Mouse (Mus musculus) liver, embryonic 16.5 days (tissue): ENCODE results near the gene Slc6a6. TPM values are rescaled to one million over a fixed set of nuclear protein-coding genes. Genes with fewer than 3 reads are reported as not detected.

Experiments
- ATAC-seq: fragments of 200-750 bp; cut with Nextera tagmentation; 2 replicates; pipeline ENCODE4 v1.8.0; 2017; ENCODE audit warnings: low read depth, mild to moderate bottlenecking, moderate number of reproducible peaks, moderate library complexity
- H3K27ac ChIP-seq: fragments of 300-500 bp; sonication (generic); 2 replicates; pipeline ENCODE4 v1.5.1; 2014; ENCODE audit warnings: mild to moderate bottlenecking, low read length
- H3K27me3 ChIP-seq: fragments of 300-500 bp; sonication (generic); 2 replicates; pipeline ENCODE4 v1.6.1; 2014; ENCODE audit warnings: low read depth, low read length, mixed read lengths; ENCODE audit not compliant: control insufficient read depth, insufficient read depth
- H3K36me3 ChIP-seq: fragments of 300-500 bp; sonication (generic); 2 replicates; pipeline ENCODE4 v1.6.1; 2014; ENCODE audit warnings: mild to moderate bottlenecking; ENCODE audit not compliant: control insufficient read depth, insufficient read depth
- H3K4me1 ChIP-seq: fragments of 300-500 bp; sonication (generic); 2 replicates; pipeline ENCODE4 v1.6.1; 2014; ENCODE audit warnings: low read depth, low read length, mixed read lengths; ENCODE audit not compliant: control insufficient read depth
- H3K4me2 ChIP-seq: fragments of 300-500 bp; sonication (generic); 2 replicates; pipeline ENCODE4 v1.6.1; 2014; ENCODE audit warnings: low read depth, low read length, mixed read lengths
- H3K4me3 ChIP-seq: fragments of 300-500 bp; sonication (generic); 2 replicates; pipeline ENCODE4 v1.5.1; 2014; ENCODE audit warnings: low read depth, mild to moderate bottlenecking, low read length
- H3K9ac ChIP-seq: fragments of 300-500 bp; sonication (generic); 2 replicates; pipeline ENCODE4 v1.6.1; 2014; ENCODE audit warnings: low read depth, low read length
- H3K9me3 ChIP-seq: fragments of 300-500 bp; sonication (generic); replicated peaks from 2 replicates; pipeline ENCODE4 v1.6.1; 2016; ENCODE audit warnings: low read length; ENCODE audit not compliant: control insufficient read depth
- WGBS: fragments of 180-500 bp; shearing (Covaris S2); extraction: QIAGEN DNeasy Blood & Tissue Kit; methylation state at CpG from one replicate; pipeline ENCODE4 v1.1.7; 2014; ENCODE audit not compliant: insufficient replicate concordance; 5-methylcytosine and 5-hydroxymethylcytosine counted together
- polyA plus RNA-seq: library from polyadenylated mRNA; unstranded; fragments of >200 nt; fragmentation: Nextera tagmentation; extraction: Ambion mirVana; gene quantifications from 2 replicates; pipeline ENCODE4 v1.2.1, GENCODE M21; 2015

Slc6a6 gene
- polyA plus RNA-seq = 17.1 and 20.5 TPM in 2 replicates

- WGBS = under 1% methylated on average over 64 of the region's 69 CpGs
- Histone ChIP-seq H3K27ac (peak within 1 kb of the TSS; percentile 90), H3K9ac (peak within 1 kb of the TSS; percentile 89), H3K4me2 (peak within 1 kb of the TSS; percentile 98), H3K4me3 (peak within 1 kb of the TSS; percentile 83), H3K36me3 (no peaks in the 10 kb centered on the region), H3K4me1 (peaks cover 42% of the 10 kb centered on the region), H3K9me3 (no peaks in the 10 kb centered on the region), H3K27me3 (no peaks in the 10 kb centered on the region)
- peak; percentile 83 for ATAC-seq
Measured at GRCm38 (mm10) chr6:91683602-91684473, at the start of gene Slc6a6. Gene Slc6a6, plus strand, starts transcription at chr6:91684053.

DNA sequence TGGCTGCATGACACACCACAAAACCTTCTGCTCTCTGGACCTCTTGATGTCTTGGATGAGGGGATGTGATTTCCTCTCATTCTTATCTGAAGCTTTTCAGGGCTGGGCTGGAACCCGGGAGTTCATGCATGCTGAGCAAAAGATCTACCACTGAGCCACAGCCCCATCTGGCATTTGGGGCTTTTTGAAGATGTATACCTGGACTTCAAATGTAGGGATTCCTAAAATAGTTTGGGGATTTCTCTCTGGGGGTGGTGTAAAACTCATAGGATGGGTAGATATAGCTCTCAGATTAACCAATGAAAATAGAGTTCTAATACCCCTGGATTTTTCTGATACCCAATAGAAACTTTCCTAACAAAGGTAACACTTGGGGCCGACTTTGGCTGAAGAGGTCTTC is 49.4 kb upstream of the Slc6a6 start:
- no peaks in the 10 kb centered on the region for H3K36me3 ChIP-seq
- H3K4me3 ChIP-seq = no peak overlapping the region
- H3K4me2 ChIP-seq = no peak overlapping the region
- no peak overlapping the region for H3K27ac ChIP-seq
- H3K4me1 ChIP-seq = no peaks in the 10 kb centered on the region
- no peak overlapping the region for H3K9ac ChIP-seq
- no peak for ATAC-seq
- H3K9me3 ChIP-seq = no peaks in the 10 kb centered on the region
- H3K27me3 ChIP-seq = no peaks in the 10 kb centered on the region
- 32% methylated on average over 2 of the region's 2 CpGs for WGBS

- Histone ChIP-seq H3K9me3 (no peaks in the 10 kb centered on the region), H3K27ac (no peak overlapping the region), H3K9ac (no peak overlapping the region), H3K4me2 (no peak overlapping the region), H3K4me3 (no peak overlapping the region), H3K27me3 (no peaks in the 10 kb centered on the region), H3K4me1 (no peaks in the 10 kb centered on the region), H3K36me3 (no peaks in the 10 kb centered on the region)
- ATAC-seq = no peak
- WGBS = 51% methylated on average over 2 of the region's 2 CpGs
Measured at GRCm38 (mm10) chr6:91634876-91635275, 49.0 kb upstream of the Slc6a6 start.

DNA sequence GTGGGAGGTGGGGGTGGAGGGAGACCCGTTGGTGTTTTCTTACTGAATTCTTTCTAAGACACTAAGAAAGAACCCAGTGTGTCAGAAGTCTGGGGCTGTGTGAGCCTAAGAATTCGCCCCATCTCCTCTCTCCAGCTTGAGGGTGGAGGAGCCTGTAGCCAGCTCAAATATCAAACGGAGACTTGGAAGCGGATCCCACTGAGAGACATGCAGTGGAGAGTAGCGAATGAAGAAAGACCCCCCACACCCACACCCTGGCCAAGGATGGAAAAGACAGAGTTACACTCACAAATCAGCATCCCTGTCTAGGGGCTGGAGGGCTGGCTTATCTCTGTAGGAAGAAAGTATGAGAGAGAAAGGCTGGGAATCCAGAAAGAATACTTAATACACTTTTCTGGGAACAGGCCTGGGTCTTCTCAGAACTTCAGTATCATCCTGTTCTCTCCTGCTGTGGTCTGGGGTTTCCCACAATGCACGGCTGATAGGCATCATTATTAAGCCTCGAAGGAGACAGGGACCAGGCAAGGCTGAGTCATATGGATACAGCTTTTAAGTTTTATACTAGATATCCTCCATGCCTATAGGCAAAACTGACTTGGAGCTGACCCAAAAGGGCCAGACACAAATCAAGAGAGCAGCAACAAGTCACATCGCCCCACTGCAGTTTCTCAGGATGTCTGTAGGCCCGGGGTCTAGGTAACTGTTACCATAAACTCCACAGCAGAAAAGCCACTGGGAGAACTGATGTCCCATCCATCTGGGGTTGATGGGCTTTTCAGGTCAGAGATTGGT is 45.5 kb upstream of the Slc6a6 start:
- 34% methylated on average over 9 of the region's 9 CpGs for WGBS
- H3K27me3 ChIP-seq = no peaks in the 10 kb centered on the region
- no peaks in the 10 kb centered on the region for H3K9me3 ChIP-seq
- no peaks in the 10 kb centered on the region for H3K36me3 ChIP-seq
- H3K9ac ChIP-seq = no peak overlapping the region
- no peak overlapping the region for H3K4me3 ChIP-seq
- H3K27ac ChIP-seq = no peak overlapping the region
- H3K4me2 ChIP-seq = no peak overlapping the region
- H3K4me1 ChIP-seq = no peaks in the 10 kb centered on the region
- ATAC-seq = no peak

DNA sequence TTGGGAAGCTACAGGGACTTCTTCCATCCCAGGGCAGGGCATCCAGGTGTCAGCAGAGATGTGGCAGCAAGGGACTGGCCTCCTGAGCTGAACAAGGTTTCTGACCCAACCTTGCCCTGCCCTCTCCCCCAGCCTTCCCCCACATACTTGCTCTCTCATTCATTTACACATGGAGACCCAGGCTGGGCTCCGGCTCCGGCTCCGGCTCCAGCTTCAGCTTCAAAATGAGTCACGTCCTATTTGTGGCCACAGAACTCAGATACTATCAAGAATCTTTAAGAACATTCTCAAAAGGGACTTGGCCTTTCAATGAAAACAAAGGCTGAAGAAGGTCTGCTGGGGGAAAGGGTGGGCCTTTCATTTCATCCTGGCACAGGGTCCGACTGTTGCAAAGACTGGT is 40.8 kb upstream of the Slc6a6 start:
- H3K36me3 ChIP-seq = no peaks in the 10 kb centered on the region
- WGBS = 73% methylated on average over 5 of the region's 5 CpGs
- no peaks in the 10 kb centered on the region for H3K9me3 ChIP-seq
- no peak overlapping the region for H3K9ac ChIP-seq
- no peak for ATAC-seq
- no peak overlapping the region for H3K27ac ChIP-seq
- H3K4me1 ChIP-seq = no peaks in the 10 kb centered on the region
- H3K4me3 ChIP-seq = no peak overlapping the region
- no peak overlapping the region for H3K4me2 ChIP-seq
- no peaks in the 10 kb centered on the region for H3K27me3 ChIP-seq

DNA sequence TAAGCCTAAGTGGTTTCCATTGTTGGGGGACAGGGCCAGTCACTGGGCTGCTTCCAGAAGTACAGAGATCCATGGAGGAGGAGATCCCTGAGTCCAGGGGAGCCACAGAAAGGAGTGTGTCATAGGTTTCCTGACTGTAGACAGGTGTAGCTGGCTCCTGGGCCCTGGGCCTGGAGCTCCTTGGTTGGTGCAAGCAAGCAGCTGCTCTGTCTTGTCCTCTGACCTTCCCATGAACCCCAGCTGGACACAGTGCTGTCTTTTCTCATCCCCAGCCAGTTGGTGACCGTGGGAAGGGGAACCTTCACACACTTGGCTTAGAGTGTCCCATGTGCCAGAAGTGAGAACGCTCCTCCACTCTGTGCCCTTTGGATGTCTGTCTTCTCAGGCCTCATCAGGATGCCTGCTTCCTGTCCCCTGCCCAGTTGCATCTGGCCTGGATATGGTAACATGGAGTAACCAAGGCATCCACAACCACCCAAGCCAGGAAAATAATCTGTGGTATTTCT is 40.4 kb upstream of the Slc6a6 start:
- Histone ChIP-seq H3K4me3 (no peak overlapping the region), H3K27ac (no peak overlapping the region), H3K4me2 (no peak overlapping the region), H3K9me3 (no peaks in the 10 kb centered on the region), H3K27me3 (no peaks in the 10 kb centered on the region), H3K9ac (no peak overlapping the region), H3K36me3 (no peaks in the 10 kb centered on the region), H3K4me1 (no peaks in the 10 kb centered on the region)
- WGBS = 76% methylated on average over 2 of the region's 2 CpGs
- no peak for ATAC-seq

DNA sequence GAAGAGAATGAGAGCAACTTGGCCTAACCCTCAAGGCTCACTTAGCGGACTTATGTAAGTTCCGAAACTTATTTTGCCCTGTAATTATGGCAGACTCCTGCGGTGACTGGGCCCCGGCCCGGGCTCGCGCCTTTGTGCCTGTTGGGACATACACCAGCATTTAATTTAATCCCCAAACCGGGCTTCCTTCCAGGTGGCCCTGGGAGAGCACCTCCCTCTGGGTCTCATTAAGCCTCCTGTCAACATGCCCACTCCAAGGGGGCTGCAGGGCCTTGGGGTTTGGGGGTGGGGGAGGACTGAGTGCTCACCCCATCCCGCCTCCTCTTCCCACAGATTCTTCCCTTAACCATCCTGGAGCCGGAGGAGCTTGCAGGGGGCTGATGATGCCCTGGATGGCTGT is 37.8 kb upstream of the Slc6a6 start:
- no peak for ATAC-seq
- 75% methylated on average over 10 of the region's 10 CpGs for WGBS

GRCm38 (mm10) chr6:91646822-91647221 is 37.0 kb upstream of the Slc6a6 start:
- Histone ChIP-seq H3K4me2 (no peak overlapping the region), H3K9ac (no peak overlapping the region), H3K4me1 (no peaks in the 10 kb centered on the region), H3K4me3 (no peak overlapping the region), H3K27me3 (no peaks in the 10 kb centered on the region), H3K9me3 (no peaks in the 10 kb centered on the region), H3K36me3 (no peaks in the 10 kb centered on the region), H3K27ac (no peak overlapping the region)
- ATAC-seq = no peak
- WGBS = 52% methylated on average over 4 of the region's 4 CpGs

More for the DNA sequence above, 37.8 kb upstream of the Slc6a6 start:
- Histone ChIP-seq H3K9me3 (no peaks in the 10 kb centered on the region), H3K27ac (no peak overlapping the region), H3K4me3 (no peak overlapping the region), H3K9ac (no peak overlapping the region), H3K4me1 (no peaks in the 10 kb centered on the region), H3K4me2 (no peak overlapping the region), H3K36me3 (no peaks in the 10 kb centered on the region), H3K27me3 (no peaks in the 10 kb centered on the region)

DNA sequence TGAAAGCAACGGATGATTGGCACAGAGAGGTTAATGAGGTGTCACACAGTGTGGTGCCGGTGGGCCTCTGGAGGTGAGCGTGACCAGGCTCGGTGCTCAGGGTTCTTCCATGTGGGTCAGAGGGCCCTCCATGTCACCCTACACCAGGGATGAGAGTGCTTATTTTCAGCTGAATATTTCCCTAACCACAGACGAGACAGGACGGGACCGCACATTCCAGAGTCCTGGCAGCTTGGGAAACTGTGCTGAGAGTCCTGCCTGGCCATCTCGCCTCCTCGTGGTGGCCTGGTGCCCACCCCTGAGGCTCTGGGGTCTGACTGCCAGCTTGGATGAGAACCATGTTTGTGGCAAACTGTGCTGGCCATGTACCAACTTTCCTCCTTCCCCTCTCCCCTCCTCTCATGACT is 36.5 kb upstream of the Slc6a6 start:
- no peak for ATAC-seq
- WGBS = 68% methylated on average over 9 of the region's 9 CpGs
- no peak overlapping the region for H3K4me2 ChIP-seq
- no peak overlapping the region for H3K9ac ChIP-seq
- no peaks in the 10 kb centered on the region for H3K27me3 ChIP-seq
- no peak overlapping the region for H3K4me3 ChIP-seq
- H3K4me1 ChIP-seq = no peaks in the 10 kb centered on the region
- no peak overlapping the region for H3K27ac ChIP-seq
- H3K9me3 ChIP-seq = no peaks in the 10 kb centered on the region
- no peaks in the 10 kb centered on the region for H3K36me3 ChIP-seq
